Mouse (Mus musculus): ENCODE results near the gene Slc25a36. TPM values are rescaled to one million over a fixed set of nuclear protein-coding genes. Genes with fewer than 3 reads are reported as not detected.
A peak's percentile ranks its signal among the peaks of the same experiment; 100 is the strongest.

The Slc25a36 gene
- 89.5 and 105 TPM in 2 replicates for total RNA-seq (2017)

DNA sequence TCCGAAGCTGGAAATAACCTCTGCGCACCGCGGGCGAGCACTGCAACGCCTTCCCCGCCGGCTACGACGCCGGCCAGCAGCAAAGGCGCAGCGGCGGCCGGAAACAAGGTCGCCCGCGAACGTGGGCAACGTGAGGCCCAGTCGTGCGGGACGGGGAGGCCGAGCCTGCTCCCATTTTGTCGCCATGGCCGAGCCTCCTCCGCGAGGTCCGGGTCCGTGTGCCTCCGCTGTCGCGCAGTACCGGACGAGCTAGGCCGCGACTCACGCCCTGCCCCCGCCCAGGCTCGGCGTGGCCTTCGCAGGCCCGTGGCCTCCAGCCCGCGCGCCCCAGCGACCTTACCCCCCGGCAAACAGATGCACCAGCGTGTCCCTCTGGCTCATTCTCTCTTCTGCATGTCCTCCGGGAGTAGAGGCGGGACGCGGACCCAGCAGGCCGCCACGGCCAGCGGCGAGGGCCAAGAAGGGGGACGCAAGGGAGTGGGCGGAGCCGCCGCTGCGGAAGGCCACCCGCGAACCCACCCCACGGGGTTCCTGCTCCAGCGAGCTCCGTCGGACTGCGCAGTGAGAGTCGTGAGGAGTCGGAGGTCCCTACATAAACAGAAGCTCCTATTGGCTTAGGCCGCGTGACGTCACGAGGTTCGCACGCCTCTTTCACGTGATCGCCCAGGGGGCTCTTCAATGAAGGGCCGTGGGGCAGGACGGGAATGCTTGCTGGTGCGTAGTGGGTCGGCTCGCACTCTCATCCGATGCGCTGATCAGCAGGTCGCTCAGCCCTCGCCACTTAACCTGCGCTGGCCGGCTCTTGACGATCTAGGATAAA lies at the start of gene Slc25a36:
Gene Slc25a36 (minus strand): TSS at position 587 of the 820 bp plus-strand sequence.
- peak; percentile 91 for ATAC-seq (ENCODE audit: extremely low read depth, insufficient number of reproducible peaks, low FRiP score, poor library complexity, severe bottlenecking)

GRCm38 (mm10) chr9:97158412-97158811 lies 47.5 kb upstream of the Slc25a36 start:
- no peak for ATAC-seq (ENCODE audit: extremely low read depth, insufficient number of reproducible peaks, low FRiP score, poor library complexity, severe bottlenecking)

DNA sequence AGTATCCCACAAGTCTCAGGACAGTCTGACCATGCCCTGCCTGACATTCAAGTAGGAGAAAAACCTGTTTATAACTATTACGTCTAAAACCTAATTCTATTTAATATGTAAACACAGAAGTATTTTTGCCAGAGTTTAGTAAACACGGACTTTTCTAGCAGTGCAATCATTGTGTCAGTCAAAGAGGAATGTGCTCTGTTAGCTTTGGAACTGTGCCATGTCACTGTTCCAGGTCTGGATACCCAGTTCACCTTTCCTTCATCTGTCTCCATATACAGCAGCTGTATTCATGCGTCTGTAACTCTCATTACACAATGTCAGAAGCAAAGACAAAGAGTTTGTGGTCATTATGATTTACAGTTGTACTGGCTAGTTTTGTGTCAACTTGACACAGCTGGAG lies 45.0 kb upstream of the Slc25a36 start:
- ATAC-seq (ENCODE audit: extremely low read depth, insufficient number of reproducible peaks, low FRiP score, poor library complexity, severe bottlenecking), result no peak

DNA sequence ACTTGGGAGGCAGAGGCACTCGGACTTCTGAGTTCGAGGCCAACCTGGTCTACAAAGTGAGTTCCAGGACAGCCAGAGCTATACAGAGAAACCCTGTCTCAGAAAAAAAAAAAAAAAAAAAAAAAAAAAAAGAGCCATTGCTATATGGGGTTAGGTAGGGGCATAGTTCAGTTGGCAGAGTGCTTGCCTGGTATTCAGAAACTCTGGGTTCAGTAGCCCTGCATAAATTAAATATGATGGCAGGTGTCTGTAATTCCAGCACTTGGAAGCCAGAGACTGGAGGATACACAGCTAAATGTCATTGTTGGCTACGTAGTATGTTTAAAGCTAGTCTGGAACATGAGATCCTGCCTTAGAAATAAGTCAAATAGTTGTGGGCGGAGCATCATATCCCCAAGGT lies 44.0 kb upstream of the Slc25a36 start:
- ATAC-seq (ENCODE audit: extremely low read depth, insufficient number of reproducible peaks, low FRiP score, poor library complexity, severe bottlenecking), result no peak

GRCm38 (mm10) chr9:97153006-97153405 lies 42.0 kb upstream of the Slc25a36 start:
- ATAC-seq (ENCODE audit: extremely low read depth, insufficient number of reproducible peaks, low FRiP score, poor library complexity, severe bottlenecking), result no peak

DNA sequence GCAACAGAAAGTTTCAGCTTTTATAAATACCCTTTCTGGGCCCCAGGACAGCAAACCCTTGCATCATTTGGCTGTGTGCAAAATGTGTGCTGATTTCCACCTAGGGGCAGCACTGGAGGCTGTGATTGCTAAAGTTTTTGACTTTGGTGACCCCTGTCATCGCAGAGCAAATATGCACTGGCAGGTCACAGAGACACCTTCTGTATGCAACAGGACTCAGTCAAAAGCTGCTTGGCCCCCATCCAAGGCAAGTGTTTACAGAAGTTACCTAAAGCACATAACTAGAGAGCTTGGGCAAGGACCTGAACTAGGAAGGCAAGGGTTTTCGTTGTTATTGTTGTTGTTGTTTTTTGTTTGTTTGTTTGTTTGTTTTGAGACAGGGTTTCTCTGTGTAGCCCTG lies 36.3 kb upstream of the Slc25a36 start:
- no peak for ATAC-seq (ENCODE audit: extremely low read depth, insufficient number of reproducible peaks, low FRiP score, poor library complexity, severe bottlenecking)

DNA sequence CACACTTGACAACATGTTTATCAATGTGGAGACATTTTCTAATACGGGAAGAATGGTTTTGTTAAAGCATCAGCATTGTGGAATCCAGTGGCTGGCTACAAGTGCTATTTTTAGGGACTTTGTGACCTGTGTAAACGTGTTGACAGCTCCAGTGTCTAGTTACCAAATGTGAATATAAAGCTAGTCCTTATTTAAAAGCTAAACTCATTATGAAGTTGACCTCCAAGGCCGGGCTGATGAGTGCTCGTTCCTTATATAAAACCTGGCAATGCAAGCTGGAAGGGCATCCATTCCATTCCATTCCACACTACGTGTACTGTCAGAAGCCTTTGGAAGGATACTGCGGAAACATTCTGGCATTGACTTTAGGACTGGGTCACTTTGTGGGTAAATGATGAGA lies 34.4 kb upstream of the Slc25a36 start:
- ATAC-seq (ENCODE audit: extremely low read depth, insufficient number of reproducible peaks, low FRiP score, poor library complexity, severe bottlenecking), result no peak

GRCm38 (mm10) chr9:97143416-97143815 lies 32.5 kb upstream of the Slc25a36 start:
- no peak for ATAC-seq (ENCODE audit: extremely low read depth, insufficient number of reproducible peaks, low FRiP score, poor library complexity, severe bottlenecking)

GRCm38 (mm10) chr9:97142558-97142957 lies 31.6 kb upstream of the Slc25a36 start:
- no peak for ATAC-seq (ENCODE audit: extremely low read depth, insufficient number of reproducible peaks, low FRiP score, poor library complexity, severe bottlenecking)

DNA sequence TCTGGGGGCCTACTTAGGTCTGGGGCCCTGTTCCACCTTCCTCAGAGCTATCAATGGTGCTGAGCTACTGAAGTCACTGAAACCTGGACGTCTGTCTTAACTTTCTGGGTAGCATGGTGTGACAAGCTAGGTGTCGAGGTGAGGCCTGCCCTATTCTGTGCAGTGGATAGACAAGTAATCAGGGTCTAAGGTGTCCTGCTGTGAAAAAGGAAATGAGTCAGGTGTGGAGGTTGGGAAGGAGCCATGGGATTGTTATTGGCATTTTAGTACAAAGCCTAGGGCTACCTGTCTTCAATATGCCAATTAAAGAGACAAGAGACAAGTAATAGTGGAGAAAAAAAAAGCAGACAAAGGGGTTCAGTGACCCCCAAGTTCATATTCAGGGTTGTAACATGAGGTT lies 30.8 kb upstream of the Slc25a36 start:
- ATAC-seq (ENCODE audit: extremely low read depth, insufficient number of reproducible peaks, low FRiP score, poor library complexity, severe bottlenecking), result no peak

GRCm38 (mm10) chr9:97140145-97140932 lies 29.4 kb upstream of the Slc25a36 start:
- no peak for ATAC-seq (ENCODE audit: extremely low read depth, insufficient number of reproducible peaks, low FRiP score, poor library complexity, severe bottlenecking)

- no peak for ATAC-seq (ENCODE audit: extremely low read depth, insufficient number of reproducible peaks, low FRiP score, poor library complexity, severe bottlenecking)
Measured at GRCm38 (mm10) chr9:97137678-97138077, 26.7 kb upstream of the Slc25a36 start.

GRCm38 (mm10) chr9:97137116-97137515 lies 26.2 kb upstream of the Slc25a36 start:
- ATAC-seq (ENCODE audit: extremely low read depth, insufficient number of reproducible peaks, low FRiP score, poor library complexity, severe bottlenecking), result no peak

GRCm38 (mm10) chr9:97135866-97136265 lies 24.9 kb upstream of the Slc25a36 start:
- ATAC-seq (ENCODE audit: extremely low read depth, insufficient number of reproducible peaks, low FRiP score, poor library complexity, severe bottlenecking), result no peak

DNA sequence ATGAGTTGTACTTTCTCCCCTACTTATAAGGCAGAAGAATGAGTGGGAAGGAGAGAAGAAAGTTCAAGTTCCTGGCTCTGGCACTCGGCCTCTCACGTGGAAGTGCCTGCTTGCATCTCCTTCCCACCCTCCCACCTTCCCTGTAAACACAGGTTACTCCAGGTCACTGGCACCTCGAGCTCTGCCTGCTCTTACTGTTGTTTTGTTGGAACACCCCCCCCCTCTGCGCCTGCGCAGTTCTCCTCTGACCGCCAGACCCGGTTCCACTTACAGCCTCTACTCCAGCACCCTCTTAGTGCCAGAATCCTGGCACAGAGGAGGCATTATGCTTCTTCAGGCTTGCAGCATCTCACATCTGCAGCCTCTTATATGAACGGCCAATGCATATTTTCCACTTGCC lies 22.2 kb upstream of the Slc25a36 start:
- no peak for ATAC-seq (ENCODE audit: extremely low read depth, insufficient number of reproducible peaks, low FRiP score, poor library complexity, severe bottlenecking)

- no peak for ATAC-seq (ENCODE audit: extremely low read depth, insufficient number of reproducible peaks, low FRiP score, poor library complexity, severe bottlenecking)
Measured at GRCm38 (mm10) chr9:97130001-97130400, 19.0 kb upstream of the Slc25a36 start.

DNA sequence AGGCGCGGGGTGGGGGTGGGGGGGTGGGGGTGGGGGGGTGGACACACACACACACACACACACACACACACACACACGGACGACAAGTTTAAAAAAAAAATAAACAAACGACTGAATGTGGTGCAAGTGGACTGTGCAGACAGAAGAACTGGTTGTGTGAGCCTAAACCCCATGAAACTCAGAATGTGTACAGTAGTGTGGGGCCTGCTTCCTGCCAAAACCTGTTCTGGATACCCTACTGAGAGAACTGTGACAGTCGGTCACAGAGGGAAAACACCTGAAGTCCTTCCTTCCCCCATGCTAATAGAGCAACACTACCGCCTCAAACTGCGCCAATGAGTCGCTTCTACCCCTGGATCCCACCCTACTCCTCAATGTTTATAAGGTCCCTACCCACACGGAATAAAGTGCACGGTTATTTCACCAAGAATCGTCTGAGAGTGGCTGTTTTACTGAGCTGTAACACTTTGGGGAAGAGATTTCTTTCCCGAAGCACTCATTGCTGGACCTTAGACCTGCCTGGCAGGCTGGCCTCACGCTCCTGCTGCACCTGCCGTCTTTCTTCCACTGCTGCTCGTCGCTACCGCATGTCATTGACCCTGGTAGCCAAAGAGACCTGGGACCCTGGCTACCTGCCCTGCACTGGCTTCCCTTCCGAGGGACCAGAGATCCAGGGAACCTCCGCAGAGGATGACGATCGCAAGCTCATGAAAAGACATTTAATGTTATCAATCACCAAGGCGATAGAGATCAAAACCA lies 13.2 kb upstream of the Slc25a36 start:
- no peak for ATAC-seq (ENCODE audit: extremely low read depth, insufficient number of reproducible peaks, low FRiP score, poor library complexity, severe bottlenecking)

DNA sequence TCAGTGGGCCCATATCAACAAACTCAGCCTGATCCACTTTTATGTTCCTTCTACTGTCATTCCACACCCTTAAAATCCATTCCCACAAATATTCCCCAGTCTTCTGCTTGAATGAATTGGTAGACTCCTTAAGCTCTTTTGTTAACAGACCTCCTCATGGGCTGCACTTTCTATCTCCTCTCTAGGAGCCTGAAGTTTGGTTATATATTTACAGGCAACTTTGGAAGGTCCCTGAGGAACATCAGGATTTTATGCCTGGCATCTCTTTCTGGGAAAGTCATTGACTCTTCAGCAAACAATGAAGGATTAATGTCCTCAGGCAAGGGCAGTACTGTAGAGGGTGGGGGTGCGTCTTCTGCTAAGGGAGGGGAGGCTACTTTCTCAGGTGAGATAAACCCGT lies 10.5 kb upstream of the Slc25a36 start:
- no peak for ATAC-seq (ENCODE audit: extremely low read depth, insufficient number of reproducible peaks, low FRiP score, poor library complexity, severe bottlenecking)

DNA sequence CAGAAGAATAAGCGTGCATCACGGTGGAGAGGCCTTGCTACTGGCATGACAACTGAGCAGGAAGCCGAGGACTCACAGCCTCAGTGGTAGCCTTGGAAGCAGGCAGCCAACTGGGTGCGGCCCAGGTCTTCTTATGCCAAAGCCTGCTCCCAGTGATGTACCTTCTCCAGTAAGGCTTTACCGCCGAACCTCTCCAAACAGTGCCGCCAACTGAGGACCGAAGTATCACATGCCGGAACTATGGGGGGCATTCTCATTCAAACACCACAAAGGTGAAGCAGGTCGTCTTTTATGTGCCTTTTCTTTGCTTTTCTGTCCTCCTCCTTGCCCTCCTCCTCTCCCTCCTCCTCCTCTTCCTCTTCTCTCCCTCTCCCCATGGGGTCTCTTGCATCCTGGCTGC lies 3.3 kb upstream of the Slc25a36 start:
- ATAC-seq (ENCODE audit: extremely low read depth, insufficient number of reproducible peaks, low FRiP score, poor library complexity, severe bottlenecking), result no peak

GRCm38 (mm10) chr9:97113555-97113929 lies 2.6 kb upstream of the Slc25a36 start:
- no peak for ATAC-seq (ENCODE audit: extremely low read depth, insufficient number of reproducible peaks, low FRiP score, poor library complexity, severe bottlenecking)
